Mouse (Mus musculus) heart, postnatal 14 days (tissue): Measurements from ENCODE around the gene Hes1. TPM values are rescaled to one million over a fixed set of nuclear protein-coding genes. Genes with fewer than 3 reads are reported as not detected.

ENCODE experiments used
- DNase-seq, 2 experiments: peaks; one replicate each; pipeline ENCODE4 v3.0.0; 2021 to 2022
- intact Hi-C: fragments of 180-260 bp; cut with DNase I; formaldehyde crosslinking; loops from one replicate; pipeline ENCODE4 v1.15.1; 2025
- total RNA-seq, 2 experiments: library from RNA; stranded (reverse); gene quantifications; 2 replicates each; pipeline ENCODE4 v1.2.3; 2021

Gene Hes1
- total RNA-seq, 2 experiments from 2014 or later = 28.9 to 30.9 TPM

DNA sequence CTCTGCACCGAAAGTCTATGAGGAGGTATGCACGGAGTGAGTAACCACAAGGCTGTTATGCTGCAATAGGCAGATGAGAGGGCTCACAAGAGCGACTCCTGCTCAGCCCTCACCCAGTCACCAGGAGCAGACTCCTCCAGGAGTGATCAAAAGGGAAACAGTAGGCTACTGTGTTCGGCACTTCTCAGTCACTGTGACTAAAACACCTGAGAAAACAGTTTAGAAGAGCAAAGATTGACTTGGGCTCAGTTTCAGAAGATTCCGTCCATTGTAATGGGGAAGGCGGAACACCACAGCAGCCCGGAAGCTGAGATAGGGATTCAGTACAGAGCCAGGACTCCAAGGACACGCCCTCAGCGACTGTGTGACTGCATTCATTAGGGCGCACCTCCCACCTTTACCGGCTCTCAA, 16.8 kb upstream of the Hes1 start:
- DNase-seq = no peak
- intact Hi-C loops = no loop called here

DNA sequence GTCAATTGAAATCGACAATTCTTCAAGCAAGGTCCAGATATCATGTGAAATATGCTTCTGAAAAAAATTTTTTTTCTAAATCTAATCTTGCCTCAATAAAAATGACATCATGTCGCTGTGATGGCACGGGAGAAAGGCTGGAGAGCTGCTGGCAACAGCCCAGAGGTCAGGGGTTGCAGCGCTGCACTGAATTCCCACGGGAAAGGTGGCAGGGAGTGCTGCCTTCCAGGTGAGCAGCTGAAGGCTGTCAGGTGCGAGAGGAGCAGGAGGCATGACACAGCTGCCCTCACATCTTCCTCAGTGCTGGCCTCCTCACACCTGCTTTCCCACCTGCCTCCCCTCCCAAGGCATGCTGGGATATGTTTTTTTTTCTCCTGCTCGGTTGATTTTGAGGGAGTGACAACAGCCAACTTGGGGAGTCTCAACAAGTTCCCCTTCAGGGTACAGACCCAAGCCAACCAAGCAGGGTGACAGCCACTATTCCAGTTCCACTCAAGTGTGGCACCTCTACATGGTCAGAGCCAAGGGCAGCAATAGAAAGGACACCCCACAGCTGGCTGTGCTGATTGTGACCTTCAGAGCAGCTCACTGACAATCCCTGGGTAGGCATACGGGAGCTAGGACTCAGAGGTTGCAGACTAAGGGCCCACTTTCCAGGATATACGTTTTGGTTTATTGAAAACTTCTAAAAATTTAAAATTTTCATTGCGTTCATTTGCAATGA, 13.3 kb upstream of the Hes1 start:
- intact Hi-C loops = no loop called here

DNA sequence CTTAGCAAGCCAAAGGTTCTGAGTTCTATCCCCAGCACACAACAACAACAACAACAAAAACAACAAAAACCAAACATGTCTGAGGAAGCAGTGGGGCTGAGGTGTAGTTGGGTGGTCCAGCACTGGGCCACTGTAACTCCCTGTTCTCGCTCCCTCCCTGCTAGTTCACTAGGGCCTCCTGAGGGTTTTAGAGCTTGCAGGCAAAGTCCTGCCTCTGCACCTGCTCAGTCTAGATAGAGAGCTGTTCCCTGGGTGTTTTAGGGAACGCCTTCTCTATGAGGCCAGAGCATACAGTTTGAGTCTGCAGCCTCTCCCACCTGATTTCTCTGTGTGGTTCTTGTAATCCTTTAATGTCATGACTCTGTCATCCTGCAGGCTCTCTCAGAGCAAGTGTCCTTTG, 11.9 kb upstream of the Hes1 start:
- no peak for DNase-seq
- intact Hi-C loops = no loop called here

More for the DNA sequence above, 13.3 kb upstream of the Hes1 start:
- DNase-seq = no peak

DNA sequence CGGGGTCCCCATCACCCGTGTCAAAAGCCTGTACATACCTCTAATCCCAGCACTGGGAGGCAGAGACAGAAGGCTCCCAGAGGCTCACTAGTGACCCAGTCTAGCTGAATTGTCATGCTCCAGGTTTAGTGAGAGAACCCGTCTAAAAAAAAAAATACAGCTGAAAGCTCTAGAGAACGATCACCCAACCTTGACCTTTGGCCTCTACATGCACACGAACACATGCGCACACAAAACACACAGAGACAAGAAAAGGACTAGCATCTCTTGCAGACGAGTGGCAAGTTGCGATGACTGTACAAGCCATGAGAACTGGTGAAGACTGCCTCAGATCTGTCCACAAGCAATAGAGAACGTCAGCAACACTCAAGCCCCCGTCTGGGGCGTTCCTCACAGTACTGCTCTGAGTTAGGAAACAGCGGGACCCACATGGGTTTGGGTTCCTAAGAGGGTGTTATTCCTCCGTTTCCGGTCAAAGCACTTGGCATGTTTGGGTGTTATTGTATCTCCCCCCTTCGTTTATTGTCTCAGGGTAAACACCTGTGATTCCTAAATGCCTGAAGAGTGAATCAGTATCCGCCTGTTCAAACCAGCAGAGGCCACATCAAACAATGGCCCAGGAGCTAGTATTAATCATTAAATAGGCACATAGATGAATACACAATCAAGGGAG, 11.2 kb upstream of the Hes1 start:
- intact Hi-C loops = no loop called here
- DNase-seq = no peak

DNA sequence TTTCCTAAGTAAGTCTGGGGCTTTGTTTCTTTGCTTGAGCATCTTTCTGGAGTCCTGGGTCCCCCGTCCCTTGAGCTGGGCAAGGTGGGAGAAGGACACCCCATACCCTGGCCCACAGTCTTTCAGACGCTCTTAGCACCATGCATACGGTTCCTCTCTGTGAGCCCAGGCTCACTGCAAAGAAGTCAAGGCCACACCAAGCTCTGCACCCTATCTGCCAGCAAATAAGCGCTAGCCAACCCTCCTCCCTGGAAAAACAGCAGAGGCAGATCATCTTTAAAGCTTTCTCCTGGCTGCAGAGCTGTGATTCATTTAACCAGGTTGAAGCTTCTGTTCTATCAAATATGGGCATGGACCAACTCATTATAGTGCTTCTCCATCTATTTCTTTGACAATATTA, 9.6 kb upstream of the Hes1 start:
- DNase-seq = no peak
- intact Hi-C loops = no loop called here

DNA sequence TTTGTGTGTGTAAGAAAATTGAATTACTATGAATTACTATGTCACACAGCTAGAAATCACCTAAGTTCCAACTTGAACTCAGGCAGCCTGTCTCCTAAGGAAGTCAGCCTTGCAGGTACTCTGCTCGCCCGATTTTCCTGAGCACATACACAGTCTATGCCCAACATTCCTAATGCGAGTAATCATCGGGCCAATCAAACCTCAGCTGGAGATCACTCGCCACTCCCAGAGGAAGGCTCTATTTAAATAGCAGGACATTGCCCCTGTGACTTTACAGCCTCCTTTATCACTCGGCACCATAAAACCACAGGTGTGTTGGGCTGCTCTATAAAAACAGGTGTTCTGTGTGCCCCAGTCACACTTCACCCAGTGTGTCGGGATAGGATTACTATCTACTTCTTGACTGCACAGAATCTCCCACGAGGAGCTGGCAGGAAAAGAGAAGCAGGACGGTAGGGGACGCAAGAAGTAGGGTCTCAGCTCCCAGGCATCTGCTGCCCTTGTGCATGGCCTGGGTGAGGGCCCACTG, 8.8 kb upstream of the Hes1 start:
- no peak for DNase-seq
- intact Hi-C loops = no loop called here

DNA sequence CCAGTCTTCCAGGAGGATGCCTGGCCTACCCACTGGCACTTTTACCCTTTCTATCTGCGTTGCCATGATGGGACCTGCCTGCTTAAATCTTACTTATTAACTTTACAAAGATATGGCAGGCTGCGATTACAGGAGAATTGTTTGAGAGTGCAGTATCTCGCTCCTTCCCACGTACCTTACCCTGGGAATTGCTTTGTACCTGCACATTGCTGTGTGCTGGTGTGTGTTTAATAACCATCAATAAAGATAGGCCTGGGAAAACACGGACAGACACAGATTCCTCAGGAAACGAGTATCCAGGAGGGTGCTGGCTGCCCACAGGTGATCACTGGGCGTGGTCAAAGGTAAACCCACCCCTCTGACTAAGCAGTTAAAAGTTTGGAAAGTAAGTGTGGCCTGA, 8.3 kb upstream of the Hes1 start:
- no peak for DNase-seq
- intact Hi-C loops = no loop called here

DNA sequence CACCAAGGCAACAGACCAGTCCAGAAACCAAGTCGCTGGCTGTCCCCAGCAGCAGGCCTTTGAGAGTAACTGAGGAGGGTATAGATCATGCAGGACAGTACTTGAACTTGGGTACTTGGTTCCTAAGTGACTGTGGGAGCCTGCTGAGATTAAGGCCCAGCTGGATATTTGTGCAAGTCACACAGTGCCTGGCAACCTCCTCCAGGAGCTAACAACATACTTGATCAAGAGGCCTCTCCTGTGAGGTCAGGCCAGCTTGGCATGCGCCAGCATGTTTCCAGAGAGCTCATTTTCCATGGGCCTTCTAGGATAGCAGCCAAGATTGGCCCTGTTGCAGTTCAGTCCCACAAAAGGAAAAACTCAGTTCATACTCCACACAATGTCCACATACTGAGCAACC, 7.3 kb upstream of the Hes1 start:
- intact Hi-C loops = no loop called here
- peak; percentile 54 to 70 for DNase-seq

DNA sequence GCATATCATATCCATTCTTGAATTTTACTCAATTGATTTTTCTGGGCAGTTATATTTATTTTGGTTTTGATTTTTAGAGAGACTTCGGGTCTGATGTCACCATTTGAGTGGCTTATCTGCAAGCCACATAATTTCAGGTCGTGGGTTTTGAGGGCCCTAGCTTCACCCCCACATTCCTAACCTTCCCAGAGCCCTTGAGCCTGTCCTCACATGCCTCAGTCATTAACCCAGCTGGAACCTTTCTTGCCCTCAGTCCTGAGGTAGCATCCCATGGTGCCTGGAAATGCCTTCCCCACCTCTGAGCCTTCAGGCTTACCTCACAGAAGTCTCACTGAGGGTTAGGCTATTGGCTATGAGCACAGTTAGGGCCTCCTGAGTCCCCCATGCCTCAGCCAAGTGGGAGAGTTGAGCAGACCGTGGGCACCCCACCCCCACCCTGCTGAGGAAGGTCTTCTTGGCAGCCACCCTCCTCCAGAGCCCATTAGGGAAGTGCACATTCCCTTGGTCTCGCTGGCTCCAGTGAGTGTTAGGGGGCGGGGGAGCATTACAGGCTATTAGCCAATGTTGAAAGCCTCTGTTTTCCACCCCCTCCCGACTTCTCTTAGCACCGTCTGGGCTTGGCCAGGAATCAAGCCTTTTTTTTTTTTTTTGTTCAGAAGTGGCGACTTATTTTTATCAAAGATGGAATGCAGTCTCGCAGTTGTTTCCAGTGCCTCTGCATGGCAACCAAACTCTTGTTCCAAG, 5.0 kb upstream of the Hes1 start:
- peak; percentile 64 to 80 for DNase-seq
- intact Hi-C loops = no loop called here

DNA sequence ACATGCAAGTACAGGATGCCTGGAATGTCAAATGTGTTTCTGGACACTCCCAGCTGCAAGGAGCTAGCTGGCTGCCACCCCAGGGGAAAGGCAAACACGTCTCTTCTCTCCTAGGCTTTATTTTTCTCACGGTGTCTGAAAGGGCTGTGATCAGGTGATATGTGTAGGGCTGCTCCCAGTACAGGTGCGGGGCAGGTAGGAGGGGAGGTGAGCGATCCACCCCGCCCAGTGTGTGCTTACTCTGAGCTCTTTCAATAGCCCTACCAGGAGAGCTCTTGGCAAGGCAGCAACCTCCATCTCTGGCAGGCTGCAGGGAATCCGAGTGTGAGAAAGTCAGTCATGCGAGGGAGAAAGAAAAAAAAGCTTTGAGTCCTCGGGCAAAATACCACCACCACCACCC, 3.8 kb upstream of the Hes1 start:
- intact Hi-C loops = no loop called here
- DNase-seq = peak; percentile 36 to 51

DNA sequence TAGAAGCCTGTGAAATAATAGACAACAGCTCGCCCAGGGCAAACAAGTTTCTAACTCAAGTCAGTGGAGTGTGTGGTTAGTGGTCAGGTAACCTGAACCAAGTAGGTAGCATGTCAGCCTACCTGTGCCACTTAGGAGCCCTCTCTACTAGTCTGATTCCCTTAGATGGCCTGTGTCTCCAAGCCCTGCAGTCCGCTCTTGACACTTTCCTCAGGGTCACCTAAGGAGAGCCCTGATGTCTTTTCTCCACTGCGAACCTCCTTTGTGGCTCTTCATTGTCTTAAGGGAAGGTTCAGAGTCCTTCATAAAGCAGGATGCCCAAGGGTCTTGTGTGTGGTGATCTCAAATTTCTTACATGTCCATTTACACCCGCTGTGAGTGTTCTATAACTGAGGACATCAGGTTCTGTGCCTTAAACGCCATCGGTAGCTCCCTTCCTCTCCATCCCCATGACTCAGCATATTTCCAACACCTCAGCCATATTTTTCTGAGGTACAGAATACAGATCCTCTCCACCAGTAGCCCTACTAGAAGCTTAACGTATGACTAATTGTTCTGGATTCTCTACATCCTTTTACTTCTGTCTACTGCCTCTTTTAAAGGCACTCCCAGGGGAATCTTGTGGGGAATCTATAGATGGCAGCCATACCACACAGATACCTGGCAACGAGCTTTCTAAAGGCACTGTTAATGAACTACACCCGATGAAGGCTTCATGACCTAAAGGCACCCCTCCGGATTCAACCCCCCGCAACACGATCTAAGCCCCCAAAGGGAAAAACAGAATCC, 1.7 kb upstream of the Hes1 start:
- no peak for DNase-seq
- intact Hi-C loops = loop anchor here (1.0 kb wide), 1 partner anchor 116 kb away; no protein-coding TSS in a partner anchor

DNA sequence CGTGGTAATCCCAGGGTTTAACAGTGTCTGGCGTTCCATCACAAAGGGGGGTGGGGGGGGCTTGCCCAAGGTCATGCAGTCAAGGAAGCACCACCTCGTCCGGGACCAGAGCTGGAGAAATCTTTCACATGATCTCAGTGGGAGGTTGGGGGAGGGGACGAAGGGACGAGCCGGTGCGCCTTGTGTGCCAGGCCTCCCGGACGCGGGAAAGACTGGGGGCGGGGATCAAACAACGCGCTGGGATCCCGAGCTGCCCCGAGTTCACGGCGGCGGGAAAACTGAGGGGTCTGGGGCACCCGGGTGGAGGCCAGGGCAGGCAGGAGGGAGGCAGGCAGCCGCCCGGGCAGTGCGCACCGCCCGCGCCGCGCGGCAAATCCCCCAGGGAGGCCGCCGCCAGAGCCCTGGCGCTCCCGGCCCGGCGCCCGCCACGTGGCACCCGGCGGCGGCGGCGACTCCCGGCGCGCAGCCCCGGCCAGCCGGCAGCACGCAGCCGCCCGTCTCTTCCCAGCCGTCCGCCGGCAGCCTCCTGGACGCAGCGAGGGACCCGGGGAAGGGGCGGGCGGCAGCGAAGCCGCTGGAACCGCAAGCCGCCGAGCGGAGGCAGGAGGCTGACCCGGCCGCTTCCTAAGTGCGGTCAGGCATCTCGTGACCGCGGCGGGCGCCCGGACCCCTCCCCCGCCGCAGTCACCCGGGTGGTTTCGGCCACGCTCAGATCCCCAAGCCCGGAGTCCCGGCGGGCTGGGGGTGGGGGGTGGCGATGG, 883 bp upstream of the Hes1 start:
- DNase-seq = peak; percentile 78 to 81
- intact Hi-C loops = loop anchor here (1.0 kb wide), 1 partner anchor 117 kb away; no protein-coding TSS in a partner anchor

DNA sequence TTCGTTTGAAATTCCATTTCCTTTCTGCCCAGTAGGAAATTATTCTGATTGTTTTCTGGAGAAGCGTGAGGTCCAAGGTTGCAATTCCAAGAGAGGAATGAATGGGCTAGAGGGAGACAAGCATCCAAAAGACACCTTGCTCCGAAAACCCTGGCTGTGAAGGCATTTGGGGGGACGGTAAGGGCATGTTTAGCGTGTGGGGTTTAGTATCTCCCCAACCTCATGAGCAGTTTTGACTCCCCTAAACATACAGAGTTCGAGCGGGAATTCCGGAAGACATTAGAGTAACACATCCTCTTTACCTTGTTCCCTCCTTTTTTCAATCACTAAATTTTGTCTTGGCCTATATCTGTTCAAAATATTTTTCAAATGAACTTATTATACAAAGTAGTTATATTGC, 429 bp downstream of the Hes1 start:
- DNase-seq = peak in 1 of 2 experiments; percentile 30
- intact Hi-C loops = loop anchor here (1.0 to 5.0 kb wide), 3 partner anchors 55 to 422 kb away; no protein-coding TSS in a partner anchor

DNA sequence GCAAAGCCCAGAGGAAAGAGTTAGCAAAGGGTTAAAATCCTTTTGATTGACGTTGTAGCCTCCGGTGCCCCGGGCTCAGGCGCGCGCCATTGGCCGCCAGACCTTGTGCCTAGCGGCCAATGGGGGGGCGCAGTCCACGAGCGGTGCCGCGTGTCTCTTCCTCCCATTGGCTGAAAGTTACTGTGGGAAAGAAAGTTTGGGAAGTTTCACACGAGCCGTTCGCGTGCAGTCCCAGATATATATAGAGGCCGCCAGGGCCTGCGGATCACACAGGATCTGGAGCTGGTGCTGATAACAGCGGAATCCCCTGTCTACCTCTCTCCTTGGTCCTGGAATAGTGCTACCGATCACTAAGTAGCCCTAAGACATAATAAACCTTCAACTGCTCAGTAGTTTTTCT, 893 bp downstream of the Hes1 start:
- intact Hi-C loops = loop anchor here (1.0 to 5.0 kb wide), 3 partner anchors 56 to 423 kb away; no protein-coding TSS in a partner anchor
- DNase-seq = peak; percentile 94

DNA sequence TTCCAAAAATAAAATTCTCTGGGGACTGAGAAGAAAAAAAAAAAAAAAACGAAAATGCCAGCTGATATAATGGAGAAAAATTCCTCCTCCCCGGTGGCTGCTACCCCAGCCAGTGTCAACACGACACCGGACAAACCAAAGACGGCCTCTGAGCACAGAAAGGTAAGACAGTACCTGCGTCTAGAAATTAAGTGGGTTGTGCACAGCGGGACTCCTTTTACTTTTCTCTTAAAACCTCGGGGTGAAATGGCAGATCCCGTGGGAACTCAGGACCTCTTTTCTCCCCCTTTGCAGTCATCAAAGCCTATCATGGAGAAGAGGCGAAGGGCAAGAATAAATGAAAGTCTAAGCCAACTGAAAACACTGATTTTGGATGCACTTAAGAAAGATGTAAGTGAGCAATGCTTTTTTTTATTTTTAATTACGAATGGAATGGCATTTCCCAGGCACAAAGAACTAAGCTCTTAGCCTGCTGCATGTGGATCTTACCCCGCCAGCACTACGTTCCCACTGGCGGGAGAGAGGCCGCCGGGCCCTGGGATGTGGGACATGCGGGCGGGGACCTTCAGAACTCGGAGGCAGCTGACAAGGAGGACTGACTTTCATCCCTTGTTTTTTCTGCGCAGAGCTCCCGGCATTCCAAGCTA, 1.5 kb downstream of the Hes1 start:
- peak; percentile 19 to 47 for DNase-seq
- intact Hi-C loops = loop anchor here (1.0 to 5.0 kb wide), 6 partner anchors 56 to 423 kb away; no protein-coding TSS in a partner anchor

DNA sequence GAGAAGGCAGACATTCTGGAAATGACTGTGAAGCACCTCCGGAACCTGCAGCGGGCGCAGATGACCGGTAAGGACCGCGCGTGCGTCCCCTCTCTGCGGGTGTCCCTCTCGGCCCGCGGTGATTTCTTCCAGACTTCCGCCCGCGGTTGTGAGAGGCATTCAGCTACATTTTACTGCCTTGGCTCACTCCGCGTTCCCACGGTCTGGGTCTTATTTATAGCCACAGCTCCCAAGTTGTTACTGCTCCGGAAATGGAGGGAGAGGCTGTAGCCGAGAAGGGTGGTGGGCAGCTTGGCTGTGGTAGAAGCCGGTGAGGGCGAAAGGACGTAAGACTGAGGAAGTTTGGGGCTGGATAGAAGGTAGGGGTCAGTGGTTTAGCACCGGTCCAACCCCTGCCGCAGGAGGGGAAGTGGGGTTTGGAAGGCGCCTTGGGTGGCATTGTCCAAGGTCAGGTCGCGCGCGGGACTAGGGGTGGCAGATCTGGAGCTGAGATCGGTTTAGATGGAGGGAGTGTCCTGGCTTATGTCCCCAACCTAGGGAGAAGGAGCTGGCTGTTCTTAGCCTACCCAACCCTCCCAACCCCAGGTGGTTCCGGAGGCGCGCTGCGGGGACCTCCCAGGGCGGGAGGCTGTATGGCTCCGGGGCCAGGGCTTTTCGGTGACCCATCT, 2.1 kb downstream of the Hes1 start:
- DNase-seq = peak; percentile 67 to 68
- intact Hi-C loops = loop anchor here (1.0 to 5.0 kb wide), 4 partner anchors 170 to 424 kb away; no protein-coding TSS in a partner anchor

DNA sequence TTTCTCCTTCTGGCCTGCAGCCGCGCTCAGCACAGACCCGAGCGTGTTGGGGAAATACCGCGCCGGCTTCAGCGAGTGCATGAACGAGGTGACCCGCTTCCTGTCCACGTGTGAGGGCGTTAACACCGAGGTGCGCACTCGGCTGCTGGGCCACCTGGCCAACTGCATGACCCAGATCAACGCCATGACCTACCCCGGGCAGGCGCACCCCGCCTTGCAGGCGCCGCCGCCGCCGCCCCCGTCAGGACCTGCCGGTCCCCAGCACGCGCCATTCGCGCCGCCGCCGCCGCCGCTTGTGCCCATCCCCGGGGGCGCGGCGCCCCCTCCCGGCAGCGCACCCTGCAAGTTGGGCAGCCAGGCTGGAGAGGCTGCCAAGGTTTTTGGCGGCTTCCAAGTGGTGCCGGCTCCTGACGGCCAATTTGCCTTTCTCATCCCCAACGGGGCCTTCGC, 2.7 kb downstream of the Hes1 start:
- DNase-seq = peak; percentile 92 to 93

More for the DNA sequence above, 2.7 kb downstream of the Hes1 start:
- intact Hi-C loops = loop anchor here (1.0 to 5.0 kb wide), 5 partner anchors 121 to 425 kb away; no protein-coding TSS in a partner anchor
